Mouse (Mus musculus) lung, adult 2 months (tissue): Measurements from ENCODE around the gene Pdcd7.

Source experiments
- CTCF ChIP-seq: fragments of 200-500 bp; IDR thresholded peaks from 2 replicates; pipeline ENCODE4 v1.5.1; 2011; ENCODE audit warnings: mild to moderate bottlenecking, low read length, control low read depth; ENCODE audit not compliant: insufficient read depth
- POLR2A ChIP-seq: fragments of 200-500 bp; IDR thresholded peaks from 2 replicates; pipeline ENCODE4 v1.6.1; 2011; ENCODE audit warnings: low read depth, mild to moderate bottlenecking, control low read depth, low read length, borderline replicate concordance; ENCODE audit errors: extremely low read depth

GRCm38 (mm10) chr9:65408871-65409295 is 63.0 kb downstream of the Pdcd7 start:
- TF ChIP-seq POLR2A (no peak), CTCF (no peak)
